Mouse (Mus musculus): ENCODE measurements around the gene Usp24. TPM values are rescaled to one million over a fixed set of nuclear protein-coding genes. Genes with fewer than 3 reads are reported as not detected.

Usp24 gene
- total RNA-seq, 4 experiments from 2014 or later: 71.6 to 86.2 (median 74.3) TPM

DNA sequence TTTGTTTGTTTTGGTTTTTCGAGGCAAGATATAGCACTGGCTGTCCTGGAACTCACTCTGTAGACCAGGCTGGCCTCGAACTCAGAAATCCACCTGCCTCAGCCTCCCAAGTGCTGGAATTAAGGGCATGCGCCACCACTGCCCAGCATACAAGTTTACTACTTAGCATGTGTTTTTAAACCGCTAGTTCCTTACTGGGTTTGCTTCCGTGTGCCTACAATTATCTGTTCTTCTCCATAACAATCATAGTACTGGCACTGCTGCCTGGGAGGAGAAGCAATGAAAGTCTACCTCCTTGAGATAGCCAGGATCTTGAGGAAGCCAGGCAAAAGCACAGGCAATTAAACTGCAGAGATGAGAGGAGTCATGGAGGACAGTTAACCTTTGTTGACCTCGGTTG is 112.6 kb downstream of the Usp24 start:
- no peak for DNase-seq (ENCODE audit: low spot score in 2 of 2)

DNA sequence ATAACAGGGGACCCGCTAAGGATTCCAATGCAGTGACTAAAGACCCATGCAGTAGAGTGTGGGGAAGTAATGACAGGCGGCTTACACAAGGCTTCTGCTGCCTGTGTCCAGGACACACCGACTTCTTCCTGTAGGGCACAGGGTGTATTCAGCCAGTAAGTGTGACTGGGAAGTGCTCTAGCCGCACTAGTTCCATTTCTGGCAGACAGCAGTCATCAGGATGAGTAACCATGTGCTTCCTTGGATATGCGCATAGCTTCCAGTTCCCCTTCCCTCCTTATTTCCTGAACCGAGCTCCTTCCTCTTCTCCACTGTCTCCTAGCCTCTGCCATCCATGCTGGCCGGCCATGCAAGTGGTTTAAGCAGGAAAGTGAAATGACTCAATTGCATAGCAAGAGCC is 113.1 kb downstream of the Usp24 start:
- DNase-seq (ENCODE audit: low spot score in 2 of 2): no peak

DNA sequence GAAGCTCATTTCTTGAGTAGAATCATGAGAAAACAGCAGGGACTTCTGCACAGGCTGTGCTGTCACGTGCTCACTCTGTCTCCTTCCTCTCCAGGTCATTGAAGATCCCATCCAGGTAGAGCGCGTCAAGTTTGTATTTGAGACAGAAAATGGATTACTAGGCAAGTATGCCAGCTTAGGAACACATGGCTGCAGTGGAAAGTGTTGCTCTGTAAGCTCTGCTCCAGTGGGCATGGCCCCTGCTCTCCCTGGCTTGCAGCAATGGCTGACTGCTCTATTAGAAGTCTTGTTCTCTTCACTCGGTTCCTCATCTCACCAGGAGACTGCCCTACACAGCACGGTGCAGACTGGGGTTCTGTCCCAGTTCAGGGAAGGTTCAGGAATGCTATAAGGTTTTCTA is 114.4 kb downstream of the Usp24 start:
- DNase-seq (ENCODE audit: low spot score in 2 of 2): no peak

DNA sequence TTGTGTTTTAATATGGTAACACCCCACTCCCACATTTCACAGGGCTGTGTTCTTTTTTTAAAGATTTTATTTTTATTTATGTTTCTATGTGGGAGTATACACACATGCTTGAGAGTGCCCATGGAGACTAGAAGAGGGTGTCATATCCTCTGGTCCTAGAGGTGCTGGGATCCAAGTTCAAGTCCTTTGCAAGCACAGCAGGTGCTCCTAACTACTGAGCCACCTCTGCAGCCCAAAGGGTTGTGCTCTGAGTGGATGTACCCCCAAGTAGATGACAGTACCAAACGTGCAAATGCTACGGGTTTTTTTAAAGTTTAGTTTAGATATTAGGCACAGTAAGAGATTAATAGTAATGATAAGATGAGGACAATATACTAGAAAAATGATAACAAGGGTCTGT is 119.4 kb downstream of the Usp24 start:
- DNase-seq (ENCODE audit: low spot score in 2 of 2): no peak

DNA sequence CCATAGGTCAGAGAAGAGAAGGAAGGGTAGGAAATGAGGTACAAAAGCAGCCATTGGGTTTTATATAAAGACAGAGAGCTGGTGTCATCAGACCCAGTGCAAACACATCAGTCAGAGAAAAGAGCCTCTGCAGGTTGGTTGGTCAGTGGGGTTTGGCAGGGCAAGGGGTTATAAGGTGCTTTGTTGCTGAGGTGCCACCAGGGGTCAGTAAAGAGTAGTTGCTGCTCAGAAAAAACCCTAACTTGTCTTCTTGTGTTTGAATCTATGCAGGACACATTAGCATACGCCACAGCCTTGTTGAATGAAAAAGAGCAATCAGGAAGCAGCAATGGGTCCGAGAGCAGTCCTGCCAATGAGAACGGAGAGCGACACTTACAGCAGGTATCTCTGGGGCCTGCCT is 120.5 kb downstream of the Usp24 start:
- no peak for DNase-seq (ENCODE audit: low spot score in 2 of 2)

GRCm38 (mm10) chr4:106437207-106437606 is 121.2 kb downstream of the Usp24 start:
- no peak for DNase-seq (ENCODE audit: low spot score in 2 of 2)

- no peak for DNase-seq (ENCODE audit: low spot score in 2 of 2)
Measured at GRCm38 (mm10) chr4:106438763-106439162, 122.8 kb downstream of the Usp24 start.

GRCm38 (mm10) chr4:106443182-106443581 is 127.2 kb downstream of the Usp24 start:
- no peak for DNase-seq (ENCODE audit: low spot score in 2 of 2)

- DNase-seq (ENCODE audit: low spot score in 2 of 2): no peak
Measured at GRCm38 (mm10) chr4:106449306-106449705, 133.3 kb downstream of the Usp24 start.

GRCm38 (mm10) chr4:106452401-106452800 is 136.4 kb downstream of the Usp24 start:
- DNase-seq (ENCODE audit: low spot score in 2 of 2): no peak

DNA sequence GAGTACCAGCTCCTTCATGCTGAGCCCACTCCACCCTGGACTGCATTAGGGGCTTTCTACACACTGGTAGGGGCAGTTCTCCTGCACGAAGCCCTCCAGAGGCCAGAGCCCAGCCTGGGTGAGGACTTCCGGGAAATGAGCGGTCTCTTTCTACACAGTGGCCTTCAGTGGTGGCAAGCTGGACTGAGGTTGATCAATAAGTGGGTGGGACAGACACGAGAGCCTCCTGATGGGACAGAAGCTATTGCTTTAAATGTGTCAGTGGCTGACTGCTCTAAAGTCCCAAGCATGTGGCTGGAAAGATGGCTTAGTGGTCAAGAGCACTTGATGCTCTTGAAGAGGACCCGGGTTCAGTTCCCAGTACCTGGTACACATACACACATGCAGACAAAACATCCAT is 137.1 kb downstream of the Usp24 start:
- DNase-seq (ENCODE audit: low spot score in 2 of 2): no peak

- DNase-seq (ENCODE audit: low spot score in 2 of 2): peak in 1 of 2 experiments; percentile 28
Measured at GRCm38 (mm10) chr4:106453516-106453915, 137.5 kb downstream of the Usp24 start.

DNA sequence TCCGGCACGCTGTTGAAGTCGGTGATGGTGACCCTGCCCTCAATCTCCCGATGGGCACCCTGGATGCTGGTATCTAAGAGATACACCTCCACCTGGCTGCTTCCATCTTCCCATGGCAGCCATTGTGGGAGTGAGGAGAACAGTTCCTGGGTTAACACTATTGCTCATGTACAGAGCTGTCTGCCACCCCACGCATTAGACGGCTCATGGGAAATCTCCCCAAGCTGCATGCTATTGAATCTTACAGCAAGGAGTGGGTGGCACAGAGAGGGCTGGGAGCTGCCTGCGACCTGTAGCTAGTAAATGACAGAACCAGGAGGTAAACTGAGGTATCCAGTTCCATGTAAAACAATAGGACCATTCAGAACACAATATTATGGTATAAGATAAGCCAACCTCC is 138.5 kb downstream of the Usp24 start:
- no peak for DNase-seq (ENCODE audit: low spot score in 2 of 2)

DNA sequence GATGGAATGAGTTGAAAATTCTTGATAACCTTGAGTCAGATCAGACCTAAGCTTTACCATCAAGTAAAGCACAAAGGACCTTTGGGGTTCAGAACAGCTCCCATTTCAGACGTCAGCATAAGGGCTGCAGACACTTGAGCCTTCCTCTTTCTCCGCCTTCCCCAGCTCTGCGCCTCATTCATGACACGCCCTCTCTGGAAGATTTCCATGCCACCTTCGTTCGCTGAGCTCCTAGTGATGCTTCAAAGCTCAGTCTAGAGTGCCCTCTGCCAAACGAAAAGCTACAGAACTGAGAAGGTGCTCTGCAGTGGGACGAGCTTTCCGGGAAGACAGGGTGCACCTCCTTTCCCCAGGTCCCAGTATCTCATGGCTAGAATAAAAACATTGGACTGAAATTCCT is 146.0 kb downstream of the Usp24 start:
- DNase-seq (ENCODE audit: low spot score in 2 of 2): no peak

GRCm38 (mm10) chr4:106462524-106462923 is 146.5 kb downstream of the Usp24 start:
- DNase-seq (ENCODE audit: low spot score in 2 of 2): no peak

- DNase-seq (ENCODE audit: low spot score in 2 of 2): no peak
Measured at GRCm38 (mm10) chr4:106463174-106463801, 147.3 kb downstream of the Usp24 start.

DNA sequence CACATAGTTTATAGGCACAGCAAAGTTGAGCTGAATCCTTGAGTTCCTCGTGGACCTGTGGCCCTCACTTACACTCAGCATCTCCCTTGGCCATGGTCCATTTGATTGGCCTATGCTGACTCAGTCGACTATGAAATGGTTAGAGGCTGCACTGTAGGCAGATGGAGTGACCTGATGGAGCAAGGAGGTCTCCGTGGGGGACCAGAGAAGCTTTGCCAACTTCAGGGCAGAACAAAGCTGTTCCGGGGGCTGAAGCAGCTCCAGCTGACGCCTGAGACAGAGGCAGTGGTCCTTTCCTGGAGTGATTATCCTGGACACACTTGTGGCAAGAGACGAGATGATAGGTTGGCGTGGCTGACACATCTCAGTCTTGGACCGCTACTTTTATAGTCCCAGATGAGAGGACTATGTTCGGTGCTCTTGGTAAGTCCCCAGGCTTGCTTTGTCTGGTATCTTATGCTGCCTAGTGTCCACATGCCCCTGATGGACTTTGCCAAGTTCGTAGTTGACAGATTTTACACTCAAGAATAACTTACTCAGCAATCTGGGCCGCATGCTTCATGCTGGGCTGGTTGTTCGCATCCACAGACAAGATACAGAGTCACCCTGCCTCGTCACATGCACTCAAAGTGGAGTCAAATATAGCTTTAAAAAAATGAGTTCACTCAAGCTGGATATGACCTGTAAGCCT is 151.6 kb downstream of the Usp24 start:
- DNase-seq (ENCODE audit: low spot score in 2 of 2): no peak

- DNase-seq (ENCODE audit: low spot score in 2 of 2): peak; percentile 33 to 49
Measured at GRCm38 (mm10) chr4:106470921-106471320, 154.9 kb downstream of the Usp24 start.

DNA sequence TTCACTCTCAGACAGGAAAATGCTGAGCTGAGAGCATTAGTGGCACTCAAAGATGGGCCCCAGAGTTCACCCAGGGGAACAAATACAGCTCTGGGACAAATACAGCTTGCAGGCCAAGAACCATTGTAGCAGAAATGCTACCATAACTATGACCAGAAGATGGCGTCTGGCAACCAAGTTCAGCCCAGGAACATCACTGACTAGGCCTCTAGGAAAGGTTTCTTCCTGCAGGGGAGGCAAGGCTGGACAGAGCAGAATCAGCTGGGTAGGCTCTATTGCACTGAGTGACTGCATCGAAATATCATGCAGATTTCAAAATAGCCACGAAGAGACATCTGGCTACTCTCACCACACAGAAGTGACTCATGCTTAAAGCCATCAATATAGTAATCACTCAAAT is 156.3 kb downstream of the Usp24 start:
- peak in 1 of 2 experiments; percentile 23 for DNase-seq (ENCODE audit: low spot score in 2 of 2)

DNA sequence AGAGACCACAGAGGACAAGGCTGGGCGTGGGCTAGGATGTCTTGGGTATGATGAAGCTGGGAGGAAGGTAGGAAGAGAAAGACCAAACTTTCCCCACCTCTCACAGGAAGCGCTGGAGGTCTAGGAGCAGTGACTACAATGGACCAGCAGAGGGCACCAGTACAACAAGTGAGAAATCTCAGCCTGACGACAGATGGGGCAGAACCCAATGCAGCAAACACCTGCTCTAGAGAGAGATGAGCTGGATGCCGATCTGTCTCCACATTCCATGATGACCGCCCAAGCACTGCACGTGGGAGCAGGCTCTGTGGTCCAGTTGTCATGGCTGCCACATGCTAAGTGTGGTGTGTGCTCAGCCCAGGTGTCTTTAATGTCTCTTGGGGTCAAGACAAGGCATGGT is 158.2 kb downstream of the Usp24 start:
- no peak for DNase-seq (ENCODE audit: low spot score in 2 of 2)

DNA sequence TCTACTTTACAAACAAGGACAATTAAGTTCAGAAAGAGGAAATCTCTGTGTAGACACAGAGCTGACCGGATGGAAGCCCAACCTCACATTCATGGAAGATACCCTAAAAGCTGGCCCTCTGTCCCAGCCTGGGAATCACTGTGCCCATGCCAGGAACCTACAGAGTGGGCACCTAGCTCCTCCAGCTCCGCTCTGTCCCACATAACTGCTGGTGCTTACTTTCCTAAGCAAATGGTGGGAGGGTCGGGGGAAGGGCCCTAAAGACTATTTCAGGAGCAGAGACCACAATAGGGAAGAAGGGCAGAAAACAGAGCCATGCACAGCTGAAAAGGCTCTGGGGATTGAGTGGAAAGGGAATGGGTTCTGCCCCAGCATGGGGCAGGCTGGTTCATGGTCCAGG is 164.5 kb downstream of the Usp24 start:
- no peak for DNase-seq (ENCODE audit: low spot score in 2 of 2)

GRCm38 (mm10) chr4:106483215-106483727 is 167.3 kb downstream of the Usp24 start:
- DNase-seq (ENCODE audit: low spot score in 2 of 2): no peak

DNA sequence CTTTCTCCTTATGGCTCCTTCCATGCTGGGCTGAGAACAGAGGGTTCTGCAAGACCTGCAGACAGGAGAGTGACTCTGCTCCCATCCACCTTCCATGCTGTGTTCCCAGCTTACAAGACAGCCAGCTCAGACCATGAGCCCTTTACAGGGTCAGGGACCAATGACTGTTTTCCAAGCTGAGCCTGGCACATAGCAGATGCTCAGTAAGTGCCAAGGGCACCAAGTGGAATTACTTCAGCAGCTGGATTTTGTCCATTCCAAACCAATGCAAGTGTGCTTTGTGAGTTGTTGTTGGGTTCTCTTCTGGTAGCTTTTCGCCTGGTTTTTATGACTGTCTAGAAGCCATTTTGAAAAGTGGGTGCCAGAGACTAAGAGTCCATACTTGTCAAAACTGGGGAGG is 167.8 kb downstream of the Usp24 start:
- no peak for DNase-seq (ENCODE audit: low spot score in 2 of 2)

Data from gastrocnemius, adult 8-10 months (tissue).